9 mouse cellular contexts compared by ENCODE assay signal in genomic region chr1:39477064-39477463, GRCm38 (mm10). TPM values are rescaled to one million over a fixed set of nuclear protein-coding genes. Genes with fewer than 3 reads are reported as not detected.
DNase-seq lines count a peak whose midpoint lies in the region; ATAC-seq and TF ChIP-seq lines count a peak whose summit lies in the region.
"Had no signal": no experiment of that assay in that cellular context is flagged by ENCODE, and none has a peak within 500 bp of the region (broad histone marks: within the 10 kb centered on the region; RNA-seq: fewer than 3 reads in every experiment).

No protein-coding gene starts in this region.

- H3K4me2 ChIP-seq in forebrain, embryonic 13.5 days: peak overlapping the region; percentile 98
- peak overlapping the region; percentile 76 for H3K4me2 ChIP-seq in intestine, embryonic 16.5 days (ENCODE audit: low read depth, low read length)
- peak overlapping the region; percentile 98 for H3K4me2 ChIP-seq in neural tube, embryonic 13.5 days

- H3K27ac ChIP-seq in forebrain, embryonic 13.5 days: no peak overlapping the region
- H3K27ac ChIP-seq in intestine, embryonic 16.5 days (ENCODE audit: low read length): no peak overlapping the region
- no peak overlapping the region for H3K27ac ChIP-seq in neural tube, embryonic 13.5 days (replicated peaks)

- ATAC-seq in forebrain, embryonic 13.5 days: no peak
- ATAC-seq in intestine, embryonic 16.5 days: no peak
- ATAC-seq in neural tube, embryonic 13.5 days (ENCODE audit: low read depth): no peak
- no peak for ATAC-seq in megakaryocyte progenitor cell, adult 5-6 weeks (replicated peaks; ENCODE audit: poor library complexity)

- H3K4me3 ChIP-seq in lung, adult 2 months (replicated peaks; ENCODE audit: extremely low read depth, low read depth, low read length): peak overlapping the region; percentile 36
- 0 out of 2 replicates have a peak overlapping the region, but pooled peaks have one; percentile 9 for H3K4me3 ChIP-seq in forebrain, embryonic 13.5 days
- H3K4me3 ChIP-seq in intestine, embryonic 16.5 days (ENCODE audit: low read length): peak overlapping the region; percentile 78
- H3K4me3 ChIP-seq in neural tube, embryonic 13.5 days: peak overlapping the region; percentile 78

- H3K9ac ChIP-seq in forebrain, embryonic 13.5 days: no peak overlapping the region
- peak overlapping the region; percentile 82 for H3K9ac ChIP-seq in intestine, embryonic 16.5 days (ENCODE audit: low read depth, low read length)
- peak overlapping the region; percentile 81; the same call in 1 of the 2 replicates for H3K9ac ChIP-seq in neural tube, embryonic 13.5 days

- no peaks in the 10 kb centered on the region for H3K36me3 ChIP-seq in forebrain, embryonic 13.5 days (ENCODE audit: poor library complexity, severe bottlenecking)
- H3K36me3 ChIP-seq in intestine, embryonic 16.5 days (ENCODE audit: control insufficient read depth, insufficient read depth, low read length): no peaks in the 10 kb centered on the region
- H3K36me3 ChIP-seq in neural tube, embryonic 13.5 days: no peaks in the 10 kb centered on the region

- H3K4me1 ChIP-seq in lung, adult 2 months (ENCODE audit: control insufficient read depth, insufficient read depth, low read length): peaks cover 5% of the 10 kb centered on the region
- H3K4me1 ChIP-seq in forebrain, embryonic 13.5 days: peaks cover 18% of the 10 kb centered on the region
- H3K4me1 ChIP-seq in intestine, embryonic 16.5 days (ENCODE audit: control insufficient read depth, insufficient read depth, low read length): peaks cover 8% of the 10 kb centered on the region
- H3K4me1 ChIP-seq in neural tube, embryonic 13.5 days (replicated peaks): peaks cover 17% of the 10 kb centered on the region

- 60% methylated on average over 5 of the region's 5 CpGs for WGBS in lung, adult 2 months
- WGBS in forebrain, embryonic 13.5 days: 80% methylated on average over 5 of the region's 5 CpGs
- 64% methylated on average over 5 of the region's 5 CpGs for WGBS in intestine, embryonic 16.5 days
- WGBS in neural tube, embryonic 13.5 days: 84% methylated on average over 5 of the region's 5 CpGs

- no peak for TF ChIP-seq CTCF in lung, adult 2 months (IDR thresholded peaks at IDR 0.05; ENCODE audit: insufficient read depth, low read length)

- peaks cover 3% of the 10 kb centered on the region; the same call in 1 of the 2 replicates for H3K27me3 ChIP-seq in forebrain, embryonic 13.5 days
- H3K27me3 ChIP-seq in intestine, embryonic 16.5 days (replicated peaks; ENCODE audit: control insufficient read depth, insufficient read depth, low read length): no peaks in the 10 kb centered on the region
- H3K27me3 ChIP-seq in neural tube, embryonic 13.5 days: peaks cover 7% of the 10 kb centered on the region; the same call in 1 of the 2 replicates

- TF ChIP-seq POLR2A in lung, adult 2 months (IDR thresholded peaks at IDR 0.05; ENCODE audit: borderline replicate concordance, extremely low read depth, low read depth, low read length): no peak

- DNase-seq in lung, adult 2 months: no peak
- no peak for DNase-seq in lung, postnatal 14 days
- DNase-seq in embryo, embryonic 9.5 days (ENCODE audit: extremely low spot score): no peak
- DNase-seq in kidney, postnatal 36 days: no peak
- DNase-seq: kidney, postnatal 25 days had no signal

- no peaks in the 10 kb centered on the region for H3K9me3 ChIP-seq in forebrain, embryonic 13.5 days (replicated peaks)
- no peaks in the 10 kb centered on the region for H3K9me3 ChIP-seq in intestine, embryonic 16.5 days (ENCODE audit: control insufficient read depth, low read length)
- H3K9me3 ChIP-seq in neural tube, embryonic 13.5 days: no peaks in the 10 kb centered on the region

RNA-seq across cellular contexts. Expression of gene Tbc1d8, which starts 1.5 kb away (rescaled TPM):
- polyA plus RNA-seq in lung, adult 2 months (2012; rRNA removed): 27.2 and 30.9 TPM in 2 replicates
- polyA plus RNA-seq in forebrain, embryonic 13.5 days (2015; fragmentation: Nextera tagmentation; extraction: Ambion mirVana): 6.1 and 6.9 TPM in 2 replicates
- polyA plus RNA-seq in intestine, embryonic 16.5 days (2015; fragmentation: Nextera tagmentation; extraction: Ambion mirVana): 7.3 and 7.4 TPM in 2 replicates
- polyA plus RNA-seq in neural tube, embryonic 13.5 days (2015; fragmentation: Nextera tagmentation; extraction: Ambion mirVana): 10.3 and 10.6 TPM in 2 replicates
- total RNA-seq in megakaryocyte progenitor cell, adult 5-6 weeks (2015): 27.7 and 29.1 TPM in 2 replicates
- total RNA-seq in megakaryocyte progenitor cell, adult 5-6 weeks (2017): 13.0 and 15.9 TPM in 2 replicates

RNA-seq across cellular contexts. Expression of gene Cnot11, which starts 57.7 kb away (rescaled TPM):
- 17.8 and 20.4 TPM in 2 replicates for polyA plus RNA-seq in lung, adult 2 months (2012; rRNA removed)
- 15.9 and 17.2 TPM in 2 replicates for polyA plus RNA-seq in forebrain, embryonic 13.5 days (2015; fragmentation: Nextera tagmentation; extraction: Ambion mirVana)
- polyA plus RNA-seq in intestine, embryonic 16.5 days (2015; fragmentation: Nextera tagmentation; extraction: Ambion mirVana): 12.9 and 13.9 TPM in 2 replicates
- polyA plus RNA-seq in neural tube, embryonic 13.5 days (2015; fragmentation: Nextera tagmentation; extraction: Ambion mirVana): 17.4 and 25.5 TPM in 2 replicates
- 24.4 and 32.5 TPM in 2 replicates for total RNA-seq in megakaryocyte progenitor cell, adult 5-6 weeks (2015)
- total RNA-seq in megakaryocyte progenitor cell, adult 5-6 weeks (2017): 25.4 and 29.1 TPM in 2 replicates

Comparison
In these comparisons a context has a peak if more than half of its experiments do, and no peak if none do; other contexts are left out.
1. H3K4me3 ChIP-seq: peak in every context shown above with its lines; median percentile 78 in intestine, embryonic 16.5 days; 78 in neural tube, embryonic 13.5 days; 36 in lung, adult 2 months; 9 in forebrain, embryonic 13.5 days.